Mouse (Mus musculus): ENCODE measurements at regions not wholly inside any gene's neighbourhood (a gene's known extent, or its start where the extent isn't known, plus 50 kb on each side); places are given as distances from the start of the nearest gene placed in this dataset.

DNA sequence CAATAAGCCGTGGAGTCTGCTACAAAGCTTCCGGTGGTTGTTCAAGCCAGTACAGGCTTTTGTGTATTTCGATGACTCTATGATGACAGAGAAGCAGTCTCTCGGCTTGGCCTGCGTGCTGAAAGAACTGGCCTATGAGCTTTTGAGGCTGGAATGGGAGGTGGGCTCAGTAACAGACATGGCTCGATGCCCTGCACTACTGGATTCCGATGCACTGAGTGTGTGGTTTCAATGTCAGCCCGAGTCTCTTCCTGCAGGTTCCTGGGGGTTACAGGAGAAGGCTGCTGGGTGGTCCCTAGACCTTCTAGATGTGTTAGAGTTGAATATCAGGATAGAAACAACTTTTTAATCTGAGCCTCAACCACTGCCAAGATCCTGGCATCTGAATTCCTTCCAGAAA is 53.2 kb downstream of the Gm815 start:
- DNase-seq (ENCODE audit: low read depth, low spot score), result peak; percentile 6

DNA sequence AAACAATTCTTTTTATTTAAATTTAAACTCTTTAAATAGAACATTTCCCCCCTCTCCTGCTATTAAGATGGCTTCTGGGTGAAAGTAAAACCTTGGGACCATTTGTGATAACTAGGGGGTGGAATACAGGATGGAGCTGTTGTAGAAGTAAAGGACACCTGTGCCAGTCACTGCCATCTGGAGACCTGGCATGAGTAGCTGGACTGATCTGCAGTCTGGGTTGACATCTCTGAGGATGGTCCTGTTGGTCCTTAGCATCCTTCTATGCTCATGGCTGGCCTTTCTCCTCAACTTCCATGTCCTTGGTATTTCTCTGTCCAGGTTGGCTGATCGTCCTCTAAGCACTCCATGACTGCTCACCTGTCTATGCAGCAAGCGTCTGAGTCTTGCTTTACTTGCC is 58.3 kb downstream of the Gm815 start:
- no peak for DNase-seq (ENCODE audit: low read depth, low spot score)

DNA sequence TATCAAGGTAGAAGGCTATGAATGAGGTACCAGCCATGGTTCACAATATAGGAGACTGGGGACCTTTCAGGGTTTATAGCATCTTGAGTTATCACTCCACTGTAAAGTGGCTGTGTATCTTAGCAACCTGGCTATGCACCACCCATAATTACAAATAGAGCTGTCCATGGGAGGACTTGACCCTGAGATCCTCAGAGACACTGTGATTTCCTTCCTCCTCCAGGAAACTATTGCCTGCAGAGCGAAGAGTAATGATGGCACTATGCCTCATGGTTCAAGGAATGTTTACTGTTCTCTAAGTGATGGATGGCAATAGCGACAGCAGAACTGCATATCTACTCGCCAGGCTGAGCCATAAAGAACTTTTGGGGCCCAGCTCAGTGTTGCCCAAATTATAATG is 60.9 kb downstream of the Gm815 start:
- DNase-seq (ENCODE audit: low read depth, low spot score), result no peak

DNA sequence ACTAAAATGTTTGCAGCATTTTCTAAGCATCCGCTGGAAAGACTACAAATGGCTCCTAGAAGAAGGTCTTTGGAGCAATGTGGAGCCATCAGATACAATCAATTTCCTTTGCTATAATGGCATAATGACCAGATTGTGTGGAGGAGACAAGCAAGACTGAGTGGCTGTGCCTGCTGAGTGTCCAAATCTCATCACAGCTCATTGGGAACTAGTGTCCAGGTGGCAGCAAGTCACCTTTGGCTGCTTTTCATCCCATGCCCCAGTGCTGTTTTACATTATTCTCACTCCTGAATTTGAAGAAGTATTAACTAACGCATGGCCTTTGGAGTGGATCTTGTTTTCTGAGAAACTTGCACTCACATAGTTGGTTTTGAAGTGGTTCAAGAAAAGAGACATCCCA is 62.8 kb downstream of the Gm815 start:
- DNase-seq (ENCODE audit: low read depth, low spot score), result no peak

DNA sequence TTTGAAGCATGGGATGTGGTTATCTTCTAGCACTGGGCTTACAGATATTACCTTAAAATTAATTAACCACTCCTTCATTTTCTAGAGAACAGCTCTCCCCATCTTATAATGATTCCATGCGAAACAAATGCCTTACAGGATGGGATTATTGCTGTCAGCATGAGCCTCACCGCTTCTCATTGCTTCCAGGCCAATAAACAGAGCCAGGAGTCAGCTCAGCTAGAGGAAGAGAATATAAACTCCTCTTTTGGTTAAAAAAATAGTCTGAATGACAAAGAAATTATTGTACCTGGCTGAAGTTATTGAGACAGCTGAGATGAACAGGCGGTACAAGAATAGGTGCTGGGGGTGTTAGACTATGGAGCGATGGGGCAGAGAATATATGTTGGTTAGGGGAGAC is 63.5 kb downstream of the Gm815 start:
- DNase-seq (ENCODE audit: low read depth, low spot score), result no peak

DNA sequence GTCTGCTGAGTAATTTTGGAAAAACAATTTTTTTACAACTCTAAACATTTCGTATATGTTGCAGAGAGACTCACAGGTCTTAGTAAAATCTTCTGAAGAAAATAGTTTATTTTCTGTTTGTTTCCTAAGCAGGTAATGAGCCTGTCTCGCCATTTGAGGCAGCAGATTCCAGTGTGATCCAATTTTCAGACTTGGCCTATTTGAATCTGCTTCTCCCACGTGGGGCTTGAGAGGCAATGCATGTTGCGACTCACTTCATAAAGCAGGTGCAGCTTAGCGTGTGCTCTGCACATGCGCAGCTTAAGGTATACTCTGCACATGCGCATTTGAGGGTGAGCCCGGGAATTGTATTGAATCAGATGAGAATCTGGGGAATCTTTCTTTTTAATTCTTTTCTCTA is 67.7 kb downstream of the Gm815 start:
- DNase-seq (ENCODE audit: low read depth, low spot score), result no peak

DNA sequence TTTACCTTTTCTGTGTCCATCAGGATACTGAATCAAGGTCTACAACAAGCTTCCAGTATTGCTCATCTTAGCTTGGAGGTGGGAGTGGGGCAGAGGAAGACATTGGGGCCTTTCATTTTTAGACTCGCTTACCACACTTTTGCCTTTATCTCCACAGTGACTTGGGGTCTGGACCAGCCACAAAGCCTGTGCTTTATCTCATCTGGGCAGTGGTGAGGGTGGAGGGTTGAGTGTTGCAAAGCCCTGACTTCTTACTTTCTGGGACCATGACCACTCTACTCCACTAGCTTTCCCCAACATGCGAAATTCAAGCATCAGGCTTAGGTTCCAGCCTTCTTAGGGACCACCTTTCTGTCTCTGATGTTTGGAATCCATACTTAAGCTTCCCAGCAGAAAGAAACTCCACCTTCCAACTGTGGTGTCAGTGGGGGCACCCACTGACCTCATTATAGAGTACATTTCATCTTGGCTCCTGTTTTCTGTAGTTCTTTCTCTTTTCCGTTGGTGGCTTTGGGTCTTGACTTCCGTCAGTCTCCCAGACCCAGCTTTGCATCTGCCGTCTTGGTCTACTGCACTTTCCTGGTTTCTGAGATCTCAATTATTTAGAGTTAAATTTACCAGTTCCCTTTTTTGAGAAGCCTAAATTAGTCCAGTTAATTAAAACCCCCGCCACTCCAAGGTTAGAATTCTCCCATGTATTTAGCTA is 80.5 kb downstream of the Gm815 start:
- no peak for DNase-seq (ENCODE audit: low read depth, low spot score)

DNA sequence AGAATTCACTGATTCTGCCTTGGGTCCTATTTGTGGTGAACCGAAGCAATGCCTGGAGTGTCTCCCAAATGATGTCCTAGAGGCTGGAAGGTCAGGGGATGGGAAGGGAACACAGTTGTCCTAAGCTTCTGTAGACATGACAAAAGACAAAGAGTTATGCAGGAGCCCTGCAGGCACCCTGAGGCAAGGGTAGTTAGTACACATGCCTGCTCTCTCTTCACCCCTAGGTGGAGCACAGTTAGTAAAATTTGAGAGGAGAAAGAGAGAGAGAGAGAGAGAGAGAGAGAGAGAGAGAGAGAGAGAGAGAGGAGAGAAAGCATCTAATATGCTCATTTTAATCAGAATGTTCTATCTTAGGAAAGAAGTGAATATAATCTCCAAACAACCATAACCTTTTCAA is 87.4 kb downstream of the Gm815 start:
- no peak for DNase-seq (ENCODE audit: low read depth, low spot score)

DNA sequence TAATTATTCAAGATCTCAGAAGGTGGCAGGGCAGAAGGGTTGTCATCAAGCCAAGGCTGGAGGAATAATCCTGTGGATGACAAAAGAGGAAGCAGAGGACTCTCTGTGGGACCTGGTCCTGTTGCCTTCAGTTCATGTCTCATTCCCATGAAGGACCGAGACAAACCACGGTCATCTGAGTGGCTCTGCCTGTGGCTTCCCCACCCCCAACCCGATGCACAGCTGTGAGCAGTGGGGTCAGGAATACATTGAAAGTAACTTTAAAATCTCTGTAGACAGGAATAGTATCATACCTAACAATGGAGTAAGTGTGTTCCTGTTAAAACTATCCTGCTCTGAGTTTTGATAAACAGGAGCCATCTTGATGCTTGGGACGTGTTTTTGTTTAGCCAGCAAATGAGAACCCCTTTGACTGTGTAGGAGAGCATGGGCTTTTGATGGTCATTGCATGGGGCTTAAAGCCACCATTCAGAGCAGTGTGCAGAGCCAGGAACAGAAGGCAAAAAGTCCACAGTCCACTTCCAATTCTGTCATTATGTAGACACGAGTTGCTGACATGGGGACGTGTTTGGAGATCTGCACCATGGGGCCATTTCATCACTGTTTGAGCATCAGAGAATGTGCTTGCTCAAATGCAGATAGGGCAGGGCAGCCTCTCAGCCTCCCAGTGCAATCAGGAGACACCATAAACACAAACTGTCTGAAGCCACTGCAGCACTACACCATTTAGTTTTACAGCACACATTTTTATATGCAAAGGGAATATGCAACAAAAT is 88.3 kb downstream of the Gm815 start:
- DNase-seq (ENCODE audit: low read depth, low spot score), result no peak

DNA sequence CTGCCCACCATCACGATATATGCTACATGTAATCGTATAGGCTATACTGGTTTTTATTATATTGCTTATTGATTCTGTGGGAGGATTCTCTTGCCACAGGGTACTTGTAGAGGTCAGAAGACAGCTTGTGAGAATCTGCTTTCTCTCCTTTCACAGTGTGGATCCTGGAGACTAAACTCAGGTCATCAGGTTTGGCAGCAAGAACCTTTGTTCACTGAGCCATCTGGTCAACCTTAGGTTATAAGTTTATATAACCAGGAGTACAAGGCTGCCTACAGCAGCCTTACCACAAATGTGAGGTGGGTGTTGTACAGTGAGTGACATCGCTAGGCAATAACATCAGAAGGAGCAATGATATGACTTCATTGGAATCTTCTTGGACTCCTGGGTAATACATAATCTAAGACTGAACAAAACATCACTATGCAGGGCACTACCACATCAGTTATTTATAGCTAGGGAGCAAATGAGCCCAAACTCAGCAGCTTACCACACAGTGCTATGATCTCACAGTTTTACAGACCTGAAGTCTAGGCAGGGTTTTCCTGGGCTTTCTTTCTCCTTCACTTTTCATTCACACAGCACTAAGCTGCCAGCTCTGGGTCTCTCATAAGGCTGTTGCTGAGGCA is 89.0 kb downstream of the Gm815 start:
- DNase-seq (ENCODE audit: low read depth, low spot score), result no peak

DNA sequence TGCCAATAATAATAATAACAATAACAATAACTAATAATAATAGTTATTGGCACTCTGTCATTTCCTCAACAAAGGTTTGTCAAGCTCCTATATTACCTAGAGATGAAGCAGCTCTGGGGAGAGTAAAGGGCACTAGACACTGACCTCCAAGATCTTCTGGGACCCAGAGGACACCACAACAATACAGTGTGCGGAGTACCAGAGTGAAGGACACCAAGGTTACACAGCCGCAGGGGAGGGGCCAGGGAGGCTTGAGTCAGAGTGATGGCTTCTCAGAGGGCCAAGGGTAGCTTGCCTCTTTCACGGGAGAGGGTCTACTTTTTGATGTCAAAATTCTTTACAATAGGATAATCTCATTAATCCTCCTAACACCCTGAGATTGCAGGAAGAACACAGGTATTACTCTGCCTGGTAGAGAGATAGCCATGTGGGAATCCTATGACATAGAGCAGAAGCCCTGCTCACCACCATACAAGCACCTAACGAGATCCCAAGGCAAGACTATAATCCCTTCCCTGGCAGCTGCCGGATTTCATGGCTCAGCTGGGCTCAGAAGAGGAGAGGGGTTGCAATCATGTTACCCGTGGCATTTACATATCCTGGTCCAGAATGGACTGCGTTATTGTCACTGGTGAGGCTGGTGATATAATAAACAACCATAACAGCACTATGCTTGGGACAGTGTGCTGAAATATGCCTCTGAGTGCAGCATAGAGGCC is 91.1 kb downstream of the Gm815 start:
- no peak for DNase-seq (ENCODE audit: low read depth, low spot score)

DNA sequence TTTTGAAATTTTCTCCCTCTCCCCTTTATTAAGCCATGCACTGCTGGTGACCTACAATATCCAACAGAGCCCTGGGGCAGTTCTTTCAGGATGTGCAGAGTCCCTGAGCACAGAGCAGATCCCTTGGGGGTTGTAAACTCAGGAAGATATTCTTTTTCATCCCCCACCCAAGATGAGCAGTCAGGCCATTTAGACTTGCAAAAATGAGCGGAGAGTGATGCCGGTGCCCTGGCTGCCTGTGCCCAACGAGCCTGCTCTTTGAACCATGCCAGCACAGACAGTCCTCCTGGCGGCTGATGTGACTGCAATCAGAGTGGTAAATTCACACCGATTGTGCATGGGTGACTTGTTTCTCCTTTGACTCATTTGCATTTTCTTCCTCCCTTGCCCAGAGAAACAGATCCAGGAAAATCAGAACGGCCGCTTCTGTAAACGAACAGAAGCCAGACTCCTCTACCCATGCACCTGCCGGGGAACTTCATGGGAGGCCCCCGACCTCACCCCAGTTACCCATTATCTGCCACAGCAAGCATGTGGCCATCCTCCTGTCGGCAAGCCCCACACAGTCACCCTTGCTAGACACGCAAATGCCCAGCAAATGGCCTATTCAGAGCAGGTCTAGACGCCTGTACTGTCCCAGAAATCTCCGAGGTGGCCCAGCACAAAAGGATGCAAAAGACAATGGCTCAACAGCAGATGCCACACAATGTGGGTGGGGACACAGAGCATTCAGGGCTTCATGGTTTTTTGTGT is 92.4 kb downstream of the Gm815 start:
- DNase-seq (ENCODE audit: low read depth, low spot score), result no peak

DNA sequence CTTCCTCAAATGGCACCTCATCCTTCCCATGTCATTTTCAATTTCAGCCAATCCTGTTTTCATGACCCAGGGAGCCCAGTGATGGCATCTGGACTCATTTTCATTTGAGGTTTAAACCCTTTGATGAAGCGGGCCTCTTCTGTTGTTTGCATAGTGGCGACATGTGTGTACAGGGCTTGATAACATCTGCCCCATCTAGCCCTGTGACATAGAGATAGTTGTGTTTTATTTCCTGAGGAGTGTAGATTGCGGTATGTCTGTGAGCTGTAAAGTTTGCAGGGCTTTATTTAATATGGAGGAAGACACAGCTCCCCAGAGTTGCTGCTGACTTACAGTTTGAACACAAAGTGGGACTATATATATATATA is 92.9 kb downstream of the Gm815 start:
- DNase-seq (ENCODE audit: low read depth, low spot score), result no peak

DNA sequence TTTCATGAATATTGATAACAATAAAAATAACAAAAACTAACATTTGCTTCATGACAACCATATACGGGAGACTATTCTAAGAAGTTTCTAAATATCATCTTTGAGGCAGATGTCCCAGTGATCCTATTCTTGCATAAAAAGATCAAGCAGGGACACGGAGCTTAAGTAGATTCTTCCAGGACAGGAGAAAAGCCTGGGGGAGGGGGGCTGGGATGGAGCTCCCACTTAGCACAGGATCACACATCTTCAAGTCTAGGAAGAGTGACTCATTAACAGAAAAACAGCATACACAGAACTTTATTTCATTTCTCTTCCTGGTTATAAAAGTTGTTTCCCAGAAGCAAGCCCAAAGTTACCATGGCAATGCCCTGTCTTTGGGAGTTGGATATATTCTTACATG is 93.6 kb downstream of the Gm815 start:
- no peak for DNase-seq (ENCODE audit: low read depth, low spot score)

DNA sequence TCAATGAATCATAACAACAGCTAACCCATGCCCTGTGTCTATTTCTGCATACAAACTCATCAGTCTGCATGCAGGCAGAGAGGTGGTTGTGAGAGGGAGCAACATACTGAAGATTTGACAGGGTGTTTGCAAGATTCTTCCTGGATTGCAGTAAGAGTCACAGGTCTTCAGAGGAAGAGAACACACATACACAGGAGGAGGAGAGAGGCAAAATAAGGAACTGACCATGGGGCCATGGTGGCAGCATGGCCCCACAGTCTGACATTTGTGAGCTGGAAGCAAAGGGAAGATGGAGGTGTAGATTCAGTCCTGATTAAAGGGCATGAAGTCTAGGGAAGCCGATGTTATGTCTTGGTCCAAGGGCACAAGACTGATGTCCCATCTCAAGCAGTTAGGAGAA is 101.0 kb downstream of the Gm815 start:
- no peak for DNase-seq (ENCODE audit: low read depth, low spot score)

DNA sequence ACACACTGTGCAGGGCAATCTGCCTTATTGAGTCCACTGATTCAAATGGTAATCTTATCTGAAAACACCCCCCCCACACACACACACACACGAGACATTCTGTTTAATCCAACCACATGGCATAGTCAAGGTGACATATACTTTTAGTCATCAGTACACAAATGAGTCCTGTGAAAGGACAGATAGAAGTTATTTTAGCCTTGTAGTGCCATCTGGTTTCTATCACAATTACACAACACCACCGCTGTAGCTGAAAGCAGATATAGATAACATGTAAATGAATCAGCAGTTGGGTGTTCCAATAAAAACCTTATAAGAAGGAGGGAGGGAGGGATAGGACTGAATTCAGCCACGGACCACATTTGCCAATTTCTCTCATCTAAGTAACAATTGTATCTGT is 101.5 kb downstream of the Gm815 start:
- DNase-seq (ENCODE audit: low read depth, low spot score), result peak; percentile 44

DNA sequence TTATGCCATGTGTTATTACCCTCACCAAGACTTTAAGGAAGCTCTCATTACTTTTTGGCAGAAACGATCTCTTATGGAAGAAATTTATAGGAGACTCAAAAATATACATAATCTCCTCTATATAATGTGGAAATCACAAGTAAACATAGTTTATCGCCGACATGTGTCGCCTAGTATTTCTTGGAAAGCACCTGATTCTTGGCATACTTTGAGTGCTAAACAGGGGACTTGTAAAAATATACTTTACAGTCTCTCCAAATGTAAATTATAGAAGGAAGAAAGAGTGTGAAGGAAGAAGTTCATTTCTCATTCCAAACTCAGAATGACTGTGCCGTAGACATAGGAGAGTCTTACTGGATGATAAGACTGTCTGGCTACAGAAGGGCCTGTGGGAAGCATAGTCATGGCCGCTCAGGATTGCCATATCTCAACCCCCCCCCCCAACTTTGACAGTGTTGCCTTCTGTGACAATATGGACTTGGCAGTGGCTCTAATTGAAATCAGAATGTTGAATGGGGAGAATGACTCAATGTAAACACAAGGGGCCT is 102.3 kb downstream of the Gm815 start:
- no peak for DNase-seq (ENCODE audit: low read depth, low spot score)

DNA sequence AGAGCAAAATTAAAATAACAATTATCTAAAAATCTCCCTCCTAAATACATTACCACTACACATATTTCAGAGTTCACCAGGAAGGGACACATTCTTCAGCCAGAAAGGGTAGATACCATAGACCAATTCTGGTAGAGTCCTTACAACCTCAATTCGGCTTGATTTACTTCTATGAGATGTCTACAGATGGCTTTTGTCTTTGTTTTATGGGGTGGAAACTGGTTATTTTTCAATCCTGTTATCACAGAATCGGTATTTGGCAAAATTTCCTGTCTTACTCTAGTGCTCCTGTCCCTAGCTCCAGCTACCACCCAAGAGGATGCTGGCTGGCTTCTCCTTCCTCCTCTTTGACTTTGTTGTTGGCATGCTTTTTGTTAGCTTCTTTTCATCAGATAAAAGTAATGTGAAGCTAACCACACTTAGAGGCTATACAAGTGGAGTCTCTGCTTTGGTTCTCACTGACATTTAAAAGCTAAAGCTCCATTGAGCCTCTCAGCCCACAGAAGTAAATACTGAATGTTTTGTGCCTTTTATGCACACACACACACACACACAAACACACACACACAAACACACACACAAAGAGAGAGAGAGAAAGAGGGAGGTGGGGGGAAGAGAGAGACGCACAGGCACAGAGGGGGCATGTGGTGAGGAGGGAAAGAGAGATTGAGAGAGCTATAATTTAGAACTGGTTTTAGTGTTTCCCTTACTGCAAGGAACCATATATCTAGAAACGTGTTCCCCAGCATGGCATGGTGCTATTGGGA is 109.1 kb downstream of the Gm815 start:
- DNase-seq (ENCODE audit: low read depth, low spot score), result no peak

DNA sequence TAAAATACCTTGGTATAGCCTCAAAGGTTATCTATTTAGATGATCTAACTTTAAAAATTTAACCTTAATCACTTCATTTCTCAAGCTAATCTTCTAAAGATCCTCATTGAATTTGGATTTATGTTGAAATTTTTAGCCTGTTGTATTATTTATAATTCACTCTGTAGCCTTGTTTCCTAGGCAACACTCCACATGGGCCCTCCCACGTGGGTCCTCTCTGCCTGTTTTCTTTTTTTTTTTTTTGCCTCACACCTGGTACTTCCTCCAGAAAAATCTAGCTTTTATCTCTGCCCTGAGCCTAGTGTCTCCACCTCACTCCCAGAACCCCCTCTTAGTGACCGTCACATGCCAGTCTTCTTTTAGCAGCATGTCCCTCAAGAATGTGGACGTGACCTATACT is 113.9 kb downstream of the Gm815 start:
- no peak for DNase-seq (ENCODE audit: low read depth, low spot score)

DNA sequence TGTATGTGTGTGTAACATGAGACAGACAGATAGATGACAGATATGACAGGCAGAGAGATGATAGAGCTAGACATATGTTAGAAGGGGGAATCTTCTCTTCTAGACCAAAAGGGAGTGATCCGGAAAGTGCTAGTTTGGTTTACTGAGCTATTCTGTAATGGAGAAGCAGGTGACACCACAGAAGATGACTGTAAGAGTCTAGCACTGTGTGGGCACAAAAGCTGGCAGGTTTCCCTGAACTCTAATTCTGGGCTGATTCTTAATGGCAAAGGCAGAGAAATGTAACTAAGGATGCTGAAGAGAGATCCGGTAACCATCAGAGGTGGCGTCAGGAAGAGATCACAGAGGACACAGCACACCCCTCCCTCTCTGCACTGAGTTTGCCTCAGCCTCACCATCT is 136.2 kb downstream of the Gm815 start:
- DNase-seq (ENCODE audit: low read depth, low spot score), result no peak

DNA sequence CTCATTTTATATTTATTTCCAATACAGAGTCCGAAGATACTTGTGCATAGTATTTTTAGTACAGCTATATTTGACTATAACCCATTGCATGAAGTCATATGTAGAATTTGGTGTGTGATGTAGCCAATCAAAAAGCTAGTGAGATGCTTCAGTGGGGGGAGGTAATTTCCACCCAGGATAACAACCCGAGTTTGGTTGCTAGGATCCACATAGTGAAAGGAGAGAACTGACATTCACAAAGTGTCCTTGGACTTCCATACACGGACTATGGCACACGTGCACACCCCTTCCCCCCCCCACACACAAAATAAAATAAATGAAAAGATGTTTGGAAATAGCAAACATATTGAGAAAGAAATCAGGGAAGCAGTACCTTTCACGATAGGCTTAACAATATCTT is 137.2 kb downstream of the Gm815 start:
- no peak for DNase-seq (ENCODE audit: low read depth, low spot score)

Measured in 3T3-L1 (cell line).